Mouse (Mus musculus) layer of hippocampus, adult 8-10 months (tissue): ENCODE data around the gene Spaca3. TPM values are rescaled to one million over a fixed set of nuclear protein-coding genes. Genes with fewer than 3 reads are reported as not detected.

Experiments used
- DNase-seq, 2 experiments: peaks; one replicate each; pipeline ENCODE4 v3.0.0; 2022; ENCODE audit warnings: low spot score in 2 of 2
- total RNA-seq, 4 experiments: library from RNA; stranded (reverse); gene quantifications; 2 replicates each; pipeline ENCODE4 v1.2.4; 2022

Spaca3 gene
- total RNA-seq, result not detected

DNA sequence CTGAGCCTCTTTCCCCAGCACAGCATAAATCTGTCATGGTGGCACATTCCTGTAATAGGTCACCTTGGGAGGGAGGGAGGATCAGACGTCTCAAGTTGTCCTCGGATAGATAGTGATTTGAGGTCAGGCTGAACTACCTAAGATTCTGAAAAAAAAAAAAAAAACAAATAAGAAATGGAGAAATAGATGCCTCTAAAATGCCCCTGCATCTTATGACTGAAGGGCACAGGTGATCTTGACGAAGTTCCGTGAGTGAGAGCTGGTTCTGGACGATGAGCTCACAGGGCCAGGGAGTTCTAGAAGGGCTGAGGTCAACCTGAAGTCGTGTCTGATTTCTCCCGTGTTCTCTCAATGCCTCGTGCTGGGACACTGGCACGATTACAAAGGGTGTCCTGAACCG lies at the start of gene Spaca3:
TSS of gene Spaca3 (plus strand) at position 301 of the 400 bp plus-strand sequence.
- no peak for DNase-seq

DNA sequence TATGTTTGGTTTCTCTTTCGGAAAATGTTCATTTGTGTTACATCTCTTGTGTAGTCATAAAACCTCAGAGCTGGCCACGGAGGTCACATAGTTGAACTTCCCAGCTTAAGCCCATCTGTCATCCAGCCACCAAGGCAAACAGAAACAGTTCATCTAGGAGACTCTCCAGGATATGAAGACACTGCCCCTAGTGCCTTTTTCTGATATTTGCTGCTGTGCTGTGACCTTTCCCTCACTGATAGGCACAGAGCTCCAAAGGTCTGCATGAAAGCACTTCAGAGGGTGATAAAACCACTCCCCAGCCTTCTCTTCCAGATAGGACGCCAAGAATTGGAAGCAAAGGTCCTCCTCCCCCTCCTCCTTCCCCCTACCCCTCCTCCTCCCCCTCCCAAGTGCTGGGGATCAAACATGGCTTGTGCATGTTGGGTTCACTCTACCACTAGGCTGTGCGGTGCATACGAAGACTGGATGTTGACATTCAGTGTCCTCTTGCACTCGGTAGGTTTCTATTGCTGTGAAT lies 49.6 kb upstream of the Spaca3 start:
- DNase-seq, result no peak

DNA sequence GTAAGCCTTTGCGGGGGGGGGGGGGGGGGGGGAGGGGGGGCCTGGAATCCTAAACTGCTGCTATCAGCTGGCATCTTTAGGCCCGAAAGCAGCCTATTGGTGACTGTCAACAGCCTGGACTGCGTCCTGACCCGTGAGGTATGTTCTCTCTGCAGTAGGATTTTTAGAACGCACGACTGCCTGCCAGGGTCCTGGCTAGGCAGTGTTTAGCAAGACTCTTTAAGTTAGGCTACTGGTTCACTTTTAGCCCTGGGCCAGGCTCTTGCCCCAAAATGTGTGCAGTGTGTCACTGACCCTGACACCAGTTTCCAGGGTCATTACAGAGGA lies 48.5 kb upstream of the Spaca3 start:
- DNase-seq, result no peak

DNA sequence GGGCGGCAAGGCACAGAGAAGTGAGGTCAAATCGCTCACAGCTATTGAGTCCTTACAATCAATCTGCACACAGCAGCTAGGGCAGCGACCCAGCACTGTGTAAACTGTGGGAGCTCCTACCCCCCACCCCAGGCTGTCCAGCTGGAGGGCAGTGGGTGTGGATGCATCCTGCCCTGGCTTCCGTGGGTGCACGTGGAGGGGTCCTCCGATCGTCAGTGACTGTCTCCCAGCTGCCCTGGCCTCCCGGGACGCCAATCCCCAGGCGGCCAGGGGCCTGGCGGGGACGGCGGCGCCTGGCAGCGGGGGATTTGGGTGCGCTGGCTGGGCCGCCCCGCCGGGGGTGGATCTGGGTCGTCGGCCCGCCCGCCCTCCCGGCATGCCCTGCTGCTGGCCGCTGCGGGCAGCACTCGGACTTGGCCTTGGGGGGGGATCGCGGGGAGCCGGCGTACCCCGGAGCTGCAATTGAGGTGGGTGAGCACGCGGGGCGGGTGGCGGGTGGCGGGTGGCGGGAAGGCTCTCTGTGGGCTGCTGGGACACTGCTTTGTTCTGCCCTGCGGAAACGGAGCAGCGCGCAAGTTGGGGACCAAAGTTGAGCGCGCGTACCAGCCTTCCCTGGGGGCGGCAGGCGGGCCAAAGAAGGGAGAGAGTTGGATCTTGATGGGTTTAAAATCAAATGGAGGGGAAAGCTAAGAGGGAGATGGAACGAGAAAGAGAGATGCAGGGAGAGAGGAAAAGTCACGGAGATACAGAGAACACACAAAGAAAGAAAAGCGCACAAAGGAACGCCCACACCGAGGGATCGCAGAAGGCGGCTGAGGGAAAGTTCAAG lies 48.0 kb upstream of the Spaca3 start, which contains the start of gene Tmem98:
TSS of gene Tmem98 (plus strand) at position 183 of the 829 bp plus-strand sequence.
- peak; percentile 42 to 69 for DNase-seq

DNA sequence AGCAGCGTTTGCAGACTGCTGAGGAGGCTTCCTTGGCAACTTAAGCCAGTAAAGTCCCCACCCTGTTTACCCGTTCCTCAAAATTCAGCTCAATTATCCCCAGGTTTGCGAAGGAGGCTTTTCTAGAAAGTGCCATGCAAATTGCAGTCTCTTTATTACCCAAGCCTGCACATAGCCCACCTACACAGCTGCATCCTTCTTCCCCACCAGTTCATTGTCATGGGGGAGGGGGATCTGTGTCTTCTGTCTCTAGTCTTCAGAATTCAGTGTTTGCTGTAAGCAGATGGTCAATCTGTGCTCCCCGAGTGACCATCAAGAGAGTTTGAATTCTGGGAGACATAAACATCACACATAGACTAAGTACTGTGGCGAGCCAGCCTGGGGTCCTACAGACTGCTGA lies 47.0 kb upstream of the Spaca3 start:
- no peak for DNase-seq

DNA sequence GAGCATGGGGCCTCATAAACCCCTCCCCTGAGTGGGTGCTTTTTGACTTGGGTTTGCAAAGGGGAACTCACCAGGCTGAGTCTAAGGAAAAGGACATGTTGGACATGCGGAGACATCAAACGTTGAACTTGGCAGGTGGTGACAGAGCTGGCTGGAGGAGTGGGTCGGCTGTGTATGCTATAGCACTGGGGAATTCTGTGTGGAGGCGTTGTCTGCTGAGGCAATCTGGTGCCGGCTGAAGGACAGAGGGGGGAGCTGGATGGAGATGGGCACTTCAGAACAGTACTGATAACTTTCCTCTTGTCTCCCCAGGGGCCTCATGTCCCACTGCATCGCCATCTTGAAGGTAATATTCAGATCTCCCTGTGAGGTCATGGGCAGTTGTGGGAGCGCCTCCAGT lies 42.8 kb upstream of the Spaca3 start:
- DNase-seq, result no peak

DNA sequence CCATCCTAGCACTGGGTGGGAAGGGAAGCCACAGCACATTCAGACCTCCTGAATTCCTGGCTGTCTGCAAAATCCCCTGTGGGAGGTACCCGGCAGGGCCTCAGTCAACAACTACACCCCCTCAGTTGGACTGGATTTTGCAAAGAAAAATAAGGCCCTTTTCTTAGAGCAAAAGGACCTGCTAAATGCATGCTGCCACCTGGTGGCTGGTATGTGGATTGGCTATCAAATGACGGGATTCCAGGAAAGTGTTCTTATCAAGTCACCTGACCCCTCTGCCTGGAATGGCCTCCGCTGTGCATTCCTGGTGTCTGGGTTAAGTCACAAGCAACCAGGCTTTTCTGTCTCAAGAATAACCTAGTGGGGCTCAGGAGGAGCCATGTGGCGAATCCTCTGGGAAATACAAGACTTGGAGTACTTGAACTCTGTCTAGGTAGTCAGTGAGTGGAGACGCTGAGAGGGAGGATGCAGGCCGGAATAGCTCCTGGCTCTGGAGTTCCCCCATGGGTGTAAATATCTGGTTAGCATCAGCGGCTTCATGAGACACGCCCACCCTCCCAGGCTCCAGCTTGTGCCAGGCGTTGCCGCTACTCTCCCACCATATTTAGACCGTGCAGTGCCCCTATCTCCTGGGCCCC lies 40.0 kb upstream of the Spaca3 start:
- peak; percentile 38 to 56 for DNase-seq

DNA sequence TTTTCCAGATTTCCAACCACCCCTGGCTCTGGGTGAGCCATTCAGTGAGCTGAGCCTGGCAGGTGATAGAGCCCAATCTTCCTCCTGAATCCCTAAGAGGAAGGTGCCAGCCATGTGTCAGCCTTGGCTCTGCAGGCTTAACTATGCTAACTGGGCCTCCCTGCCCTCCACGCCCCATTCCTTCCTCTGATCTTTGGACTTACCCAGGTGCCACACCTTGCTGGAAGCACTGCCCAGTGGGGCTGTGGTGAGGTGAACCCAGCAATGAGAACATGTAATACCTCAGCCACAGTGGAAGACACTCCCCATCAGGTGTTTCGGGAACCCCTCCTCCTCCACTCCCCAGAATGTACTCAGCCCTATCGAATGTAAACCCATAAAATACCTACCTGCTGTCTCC lies 38.1 kb upstream of the Spaca3 start:
- no peak for DNase-seq

DNA sequence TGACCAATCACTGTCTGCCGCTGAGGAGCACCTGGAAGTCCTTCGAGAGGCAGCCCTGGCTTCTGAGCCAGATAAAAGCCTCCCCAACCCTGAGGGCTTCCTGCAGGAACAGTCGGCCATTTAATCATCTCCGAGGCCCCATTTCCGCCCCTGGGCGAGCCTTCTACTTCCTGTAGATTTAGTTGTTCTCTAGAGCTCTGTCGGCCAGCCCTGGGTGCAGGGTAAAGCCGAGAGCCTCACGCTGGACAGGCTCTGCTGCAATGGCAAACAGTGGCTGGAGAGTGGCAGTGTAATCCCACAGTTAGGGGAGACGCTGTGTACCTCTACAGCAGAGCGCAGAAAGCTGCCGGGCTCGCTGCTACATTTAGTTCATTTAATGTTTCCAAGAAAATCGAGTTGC lies 36.9 kb upstream of the Spaca3 start:
- peak in 1 of 2 experiments; percentile 23 for DNase-seq

DNA sequence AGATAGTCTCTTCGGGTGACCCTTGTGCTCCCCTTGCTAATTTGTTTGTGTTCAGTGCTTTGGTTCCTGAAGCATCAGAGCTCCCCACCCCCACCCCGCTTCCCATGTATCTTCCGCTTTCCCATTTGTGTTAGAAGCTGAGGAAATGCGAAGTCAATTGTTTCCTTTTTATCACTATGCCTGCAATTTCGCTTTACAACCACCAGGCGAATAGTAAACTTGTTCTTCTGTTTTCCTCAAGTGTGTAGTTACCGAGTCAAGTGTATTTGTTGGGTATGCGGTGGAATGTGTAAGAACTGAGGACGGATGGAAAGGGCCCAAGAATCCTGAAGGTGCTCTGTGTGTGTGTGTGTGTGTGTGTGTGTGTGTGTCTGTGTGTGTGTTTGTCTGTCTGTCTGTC lies 36.4 kb upstream of the Spaca3 start:
- no peak for DNase-seq

DNA sequence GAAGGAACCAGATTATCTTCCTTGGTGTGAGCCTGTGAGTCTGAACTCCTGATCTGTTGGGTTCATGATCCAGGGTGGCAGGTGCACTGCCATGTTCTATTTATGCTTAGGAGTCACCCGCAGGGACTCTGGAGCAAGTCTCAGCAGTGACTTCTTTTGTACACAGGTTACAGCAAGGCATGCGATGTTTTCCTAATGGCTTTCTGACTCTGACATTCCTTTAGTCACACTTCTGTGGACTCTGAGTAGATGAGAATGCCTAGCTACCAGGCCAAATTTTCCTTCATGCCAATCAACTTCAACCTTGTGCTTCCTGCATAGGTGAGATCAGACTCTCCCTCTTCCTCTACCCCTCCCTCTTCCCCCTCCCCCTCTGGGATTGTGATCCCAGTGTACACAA lies 22.8 kb upstream of the Spaca3 start:
- DNase-seq, result no peak

DNA sequence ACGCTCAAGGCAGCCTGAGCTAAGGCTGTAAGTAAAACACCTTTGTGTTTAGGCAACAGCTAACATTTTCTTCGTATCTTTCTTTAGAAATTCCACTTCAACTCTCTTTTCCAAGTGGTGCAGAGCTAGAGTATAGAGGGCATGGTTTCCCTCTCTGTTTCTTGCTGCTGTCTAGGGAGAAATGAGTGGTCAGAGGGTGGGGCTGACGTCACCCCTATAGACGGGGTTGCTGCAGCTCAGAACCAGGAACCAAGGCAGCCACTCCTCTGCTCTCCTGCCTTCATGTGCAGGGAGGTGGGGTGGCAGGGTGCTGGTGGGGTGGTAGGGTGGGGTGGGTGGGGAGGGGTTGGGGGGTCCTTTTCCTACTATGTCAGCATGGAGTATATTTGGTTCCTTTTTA lies 22.3 kb upstream of the Spaca3 start:
- DNase-seq, result no peak

DNA sequence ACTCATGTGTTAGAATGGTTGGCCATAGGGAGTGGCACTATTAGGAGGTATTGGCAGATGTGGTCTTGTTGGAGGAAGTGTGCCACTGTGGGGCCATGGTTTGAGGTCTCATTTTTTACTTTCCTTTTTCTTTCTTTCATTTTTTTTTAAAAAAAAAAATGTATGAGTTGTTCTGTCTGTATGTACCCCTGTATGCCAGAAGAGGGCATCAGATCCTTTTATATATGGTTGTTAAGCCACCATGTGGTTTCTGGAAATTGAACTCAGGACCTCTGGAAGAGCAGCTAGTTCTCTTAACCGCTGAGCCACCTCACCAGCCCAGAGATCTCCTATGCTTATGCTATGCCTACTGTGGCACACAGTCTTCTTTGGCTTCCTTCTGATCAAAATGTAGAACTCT lies 19.4 kb upstream of the Spaca3 start:
- DNase-seq, result no peak

DNA sequence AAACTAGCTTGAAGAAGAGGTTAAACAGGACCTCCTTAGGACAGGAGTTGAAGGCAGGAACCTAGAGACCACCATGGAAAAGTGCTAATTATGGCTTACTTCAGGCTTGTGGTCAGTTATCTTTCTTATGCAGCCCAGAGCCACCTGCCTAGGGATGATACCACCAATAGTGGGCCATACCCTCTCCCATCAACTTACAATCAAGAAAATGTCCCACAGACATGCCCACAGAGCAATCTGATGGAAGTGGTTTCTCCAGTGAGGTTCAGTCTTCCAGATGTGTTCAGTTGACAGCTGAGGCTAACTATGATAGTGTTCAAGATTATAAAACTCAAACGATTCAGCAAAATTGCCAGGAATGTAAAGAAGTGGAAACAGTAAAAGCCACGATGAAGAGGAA lies 14.7 kb upstream of the Spaca3 start:
- no peak for DNase-seq

DNA sequence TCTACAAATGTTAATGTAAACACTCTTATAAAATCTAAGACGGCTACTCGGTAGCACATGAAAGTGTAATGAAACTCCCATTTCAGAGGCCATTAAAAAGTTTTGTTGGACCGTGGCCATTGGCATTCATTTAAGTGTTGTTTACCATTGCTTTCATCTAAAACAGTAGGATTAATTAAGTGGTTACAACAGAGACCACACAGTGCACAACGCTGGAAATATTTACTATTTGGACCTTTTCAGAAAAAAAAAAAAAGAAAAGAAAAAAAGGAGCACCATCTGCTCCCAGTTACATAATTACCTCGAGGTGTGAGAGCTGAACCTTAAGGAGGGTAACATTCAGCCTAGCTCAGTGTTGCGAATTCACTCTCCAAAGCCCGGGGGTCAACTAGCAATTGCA lies 12.7 kb upstream of the Spaca3 start:
- DNase-seq, result no peak

DNA sequence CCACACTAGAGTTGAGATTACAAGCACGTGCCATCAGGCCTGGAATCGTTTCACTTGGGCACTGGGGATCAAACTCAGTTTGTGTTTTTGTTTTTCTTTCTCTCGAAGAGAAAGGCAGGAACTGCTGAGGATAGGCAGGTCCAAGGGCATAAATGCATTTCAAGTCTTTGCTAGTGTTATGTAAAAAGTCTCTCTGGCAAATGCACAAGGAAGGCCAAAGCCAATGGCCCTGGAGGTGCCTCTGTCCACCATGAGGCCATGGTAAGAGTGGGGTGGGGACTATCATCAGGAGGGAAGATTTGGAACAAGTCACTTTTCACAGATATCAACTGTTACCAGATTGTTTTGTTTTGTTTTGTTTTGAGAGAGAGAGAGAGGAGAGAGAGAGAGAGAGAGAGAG lies 12.1 kb upstream of the Spaca3 start:
- DNase-seq, result no peak

DNA sequence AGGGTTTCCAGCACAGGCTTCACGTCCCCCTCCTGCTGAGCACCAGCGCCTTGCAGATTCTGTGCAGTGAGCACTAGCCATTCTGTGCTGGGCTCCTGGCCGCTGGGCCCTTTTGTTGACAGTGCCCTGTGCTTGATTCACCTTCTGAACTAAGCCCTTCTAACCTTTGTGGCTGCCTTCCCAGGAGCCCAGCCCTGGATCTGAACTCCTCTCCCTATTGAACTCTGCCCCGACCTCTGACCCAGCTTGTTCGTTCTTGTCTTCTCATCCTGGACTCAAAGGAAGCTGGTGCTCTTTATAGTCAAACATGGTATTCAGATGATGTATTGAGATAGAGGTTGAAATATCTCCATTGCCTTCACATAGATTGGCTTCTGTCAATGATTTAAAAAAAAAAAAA lies 10.0 kb upstream of the Spaca3 start:
- DNase-seq, result no peak

DNA sequence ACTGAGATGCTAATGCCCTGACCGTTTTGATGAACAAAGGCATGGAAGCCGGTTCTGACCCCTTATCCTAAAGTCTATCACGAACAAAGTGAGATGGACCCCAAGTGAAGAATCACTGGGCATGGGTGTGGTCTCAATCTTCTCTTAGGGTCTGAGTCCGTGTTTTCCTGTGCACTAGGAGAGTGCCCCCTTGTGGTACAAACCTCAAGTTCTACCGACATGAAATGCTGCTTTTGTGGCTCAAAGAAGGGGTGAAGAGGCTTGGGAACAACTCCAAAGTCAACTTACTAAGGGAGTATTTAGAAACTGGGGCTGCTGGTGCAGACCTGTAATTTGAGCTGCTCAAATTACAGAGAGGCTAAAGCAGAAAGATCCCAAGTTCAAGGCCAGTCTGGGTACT lies 6.3 kb upstream of the Spaca3 start:
- DNase-seq, result no peak

DNA sequence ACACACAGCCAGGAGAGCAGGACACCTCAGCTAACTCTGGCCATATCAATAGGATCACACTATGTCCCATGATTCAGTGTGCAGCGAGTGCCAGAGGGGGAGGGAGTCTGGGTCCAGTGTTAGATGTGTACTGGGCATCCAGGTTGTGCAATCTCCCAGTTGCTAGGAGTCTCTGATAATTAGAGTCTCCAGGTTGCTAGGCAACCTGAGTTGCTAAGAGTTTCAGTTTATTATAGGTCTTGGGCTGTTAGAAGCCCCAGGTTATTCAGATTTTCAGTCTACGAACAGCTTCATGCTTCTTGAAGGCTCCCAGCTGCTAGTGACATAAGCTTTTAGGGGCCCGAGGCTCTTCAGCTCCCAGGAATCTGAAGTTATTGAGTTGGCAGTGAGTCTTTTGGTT lies 5.2 kb upstream of the Spaca3 start:
- DNase-seq, result peak in 1 of 2 experiments; percentile 12

DNA sequence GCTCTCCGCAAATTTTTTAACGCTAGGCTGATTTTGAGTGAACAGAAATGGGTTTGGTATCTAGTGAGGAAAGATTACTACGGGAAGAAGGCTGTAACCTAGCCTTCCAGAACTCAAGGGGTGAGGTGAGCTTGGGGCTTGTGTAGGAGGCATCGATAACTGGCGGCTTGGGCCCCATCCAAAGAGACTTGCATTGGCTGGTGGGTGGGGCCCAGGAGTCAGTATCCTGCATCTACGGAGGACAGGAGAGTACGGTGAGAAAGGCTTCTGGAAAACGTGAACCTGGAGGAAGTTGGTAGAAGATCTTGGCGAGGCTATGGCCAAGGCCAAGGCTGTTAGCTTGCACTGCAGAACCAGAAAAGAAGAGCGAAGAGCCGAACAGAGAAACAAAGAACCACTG lies 3.7 kb upstream of the Spaca3 start:
- no peak for DNase-seq

DNA sequence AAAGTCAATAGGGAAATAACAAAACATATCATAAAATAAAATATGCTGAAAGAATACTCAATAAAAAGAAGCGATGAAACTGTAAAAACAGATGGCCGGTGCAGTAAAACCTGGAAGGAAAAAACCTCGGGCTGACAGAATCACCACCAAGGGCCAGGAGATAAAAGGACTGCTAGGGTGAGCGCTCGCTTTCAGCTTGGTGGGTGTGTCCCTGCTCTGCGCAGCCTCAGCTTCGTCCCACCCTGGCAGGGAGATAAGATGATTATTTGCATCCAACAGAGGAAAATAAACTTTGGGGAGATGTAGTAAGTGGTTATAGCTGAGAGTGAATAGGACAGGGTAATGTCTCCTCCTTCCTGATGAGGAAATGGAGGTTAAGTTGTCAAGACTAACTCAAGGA lies 3.3 kb upstream of the Spaca3 start:
- DNase-seq, result no peak

DNA sequence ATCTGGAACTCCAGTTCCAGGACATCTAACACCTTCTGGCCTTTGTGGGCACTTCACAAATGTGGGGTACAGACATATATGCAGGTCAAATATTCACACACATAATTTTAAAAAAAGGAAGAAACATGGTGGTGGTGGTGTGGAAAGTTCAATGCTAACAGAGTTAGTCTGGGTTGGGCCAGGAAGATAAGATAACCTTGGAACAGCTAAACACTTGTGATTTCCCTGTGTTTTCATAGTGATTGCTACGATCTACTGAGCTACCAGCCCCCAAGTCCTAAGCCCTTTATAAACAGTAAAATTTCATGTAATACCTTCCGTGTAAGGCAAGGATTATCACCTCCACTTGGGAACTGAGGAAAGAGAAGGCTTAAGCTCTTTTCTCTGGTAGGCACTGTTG lies 1.3 kb upstream of the Spaca3 start:
- DNase-seq, result no peak

DNA sequence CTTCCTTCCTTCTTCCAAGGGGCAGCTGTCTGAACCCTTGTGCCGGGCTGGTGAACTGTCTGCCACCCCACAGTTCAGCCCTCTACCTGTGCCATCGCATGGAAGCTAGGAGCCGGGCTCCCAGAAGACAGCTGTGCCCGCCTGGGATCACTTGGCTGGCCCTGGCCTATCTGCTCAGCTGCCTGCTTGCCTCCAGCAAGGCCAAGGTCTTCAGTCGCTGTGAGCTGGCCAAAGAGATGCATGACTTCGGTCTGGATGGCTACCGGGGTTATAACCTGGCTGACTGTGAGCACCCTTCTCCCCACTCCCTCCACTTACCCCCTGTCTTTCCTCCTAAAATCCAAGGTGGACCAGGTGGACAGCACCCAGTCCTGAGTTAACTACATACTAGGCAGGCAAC lies 4.8 kb downstream of the Spaca3 start:
- DNase-seq, result no peak
